Mouse (Mus musculus) forebrain, embryonic 11.5 days (tissue): ENCODE results near the gene Cd163l1. TPM values are rescaled to one million over a fixed set of nuclear protein-coding genes. Genes with fewer than 3 reads are reported as not detected.

ENCODE experiments used
- ATAC-seq: fragments of 200-750 bp; cut with Nextera tagmentation; replicated peaks from 2 replicates; pipeline ENCODE4 v1.8.0; 2017; ENCODE audit warnings: moderate TSS enrichment; ENCODE audit not compliant: low FRiP score
- DNase-seq: peaks from one replicate; pipeline ENCODE4 v3.0.0-alpha.2; 2017; ENCODE audit warnings: low spot score
- H3K27ac ChIP-seq: fragments of 300-500 bp; sonication (generic); 2 replicates; pipeline ENCODE4 v1.5.1; 2014; ENCODE audit warnings: low read depth, low read length
- H3K27me3 ChIP-seq: fragments of 300-500 bp; sonication (generic); 2 replicates; pipeline ENCODE4 v1.6.1; 2014; ENCODE audit warnings: mild to moderate bottlenecking, low read length, mixed read lengths; ENCODE audit not compliant: control insufficient read depth, insufficient read depth
- H3K36me3 ChIP-seq: fragments of 300-500 bp; sonication (generic); 2 replicates; pipeline ENCODE4 v1.6.1; 2014; ENCODE audit warnings: mild to moderate bottlenecking, low read length, moderate library complexity, mixed read lengths; ENCODE audit not compliant: control insufficient read depth, insufficient read depth
- H3K4me1 ChIP-seq: fragments of 300-500 bp; sonication (generic); replicated peaks from 2 replicates; pipeline ENCODE4 v1.6.1; 2014; ENCODE audit warnings: low read length, mixed read lengths; ENCODE audit not compliant: control insufficient read depth, insufficient read depth
- H3K4me2 ChIP-seq: fragments of 300-500 bp; sonication (generic); 2 replicates; pipeline ENCODE4 v1.6.1; 2014; ENCODE audit warnings: low read depth, mild to moderate bottlenecking, low read length, moderate library complexity, mixed read lengths; ENCODE audit not compliant: severe bottlenecking
- H3K4me3 ChIP-seq: fragments of 300-500 bp; sonication (generic); 2 replicates; pipeline ENCODE4 v1.5.1; 2014; ENCODE audit warnings: low read depth, low read length
- H3K9ac ChIP-seq: fragments of 300-500 bp; sonication (generic); 2 replicates; pipeline ENCODE4 v1.6.1; 2014; ENCODE audit warnings: low read length
- H3K9me3 ChIP-seq: fragments of 300-500 bp; sonication (generic); 2 replicates; pipeline ENCODE4 v1.6.1; 2016; ENCODE audit warnings: low read length, mixed read lengths; ENCODE audit not compliant: control insufficient read depth
- WGBS: fragments of 180-500 bp; shearing (Covaris S2); extraction: QIAGEN DNeasy Blood & Tissue Kit; methylation state at CpG from one replicate; pipeline ENCODE4 v1.1.7; 2014; 5-methylcytosine and 5-hydroxymethylcytosine counted together
- polyA plus RNA-seq: library from polyadenylated mRNA; unstranded; fragments of >200 nt; fragmentation: Nextera tagmentation; extraction: Ambion mirVana; gene quantifications from 2 replicates; pipeline ENCODE4 v1.2.1, GENCODE M21; 2014

The Cd163l1 gene
- 0.05 TPM in 1 of 2 replicates, not detected in the other for polyA plus RNA-seq

DNA sequence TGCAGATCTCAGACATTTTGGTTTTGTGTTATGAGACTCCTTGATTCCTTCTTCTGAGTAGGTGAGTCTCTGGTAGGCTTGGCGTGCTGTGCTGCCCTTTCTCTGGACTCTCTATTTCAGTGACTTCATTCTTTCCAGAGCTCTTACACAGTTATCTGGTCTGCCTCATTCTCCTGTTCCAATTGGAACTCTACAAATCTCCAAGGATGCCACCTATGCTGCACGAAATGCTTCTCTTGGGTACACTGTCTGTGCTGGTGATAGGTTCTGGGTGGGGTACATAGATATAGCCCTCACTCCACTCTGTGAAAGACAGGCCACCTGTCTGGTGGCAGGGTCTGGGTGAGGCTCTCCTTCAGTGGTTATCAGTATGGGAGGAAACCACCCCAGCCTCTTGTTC lies at the start of gene Cd163l1:
TSS of gene Cd163l1 (plus strand) at position 301 of the 400 bp plus-strand sequence.
- Histone ChIP-seq H3K4me3 (no peak within 1 kb of the TSS), H3K27me3 (no peaks in the 10 kb centered on the region), H3K4me1 (no peaks in the 10 kb centered on the region), H3K27ac (no peak within 1 kb of the TSS), H3K36me3 (no peaks in the 10 kb centered on the region), H3K9ac (no peak within 1 kb of the TSS), H3K4me2 (no peak within 1 kb of the TSS), H3K9me3 (no peaks in the 10 kb centered on the region)
- 84% methylated on average over 2 of the region's 2 CpGs for WGBS
- DNase-seq = no peak
- no peak for ATAC-seq

DNA sequence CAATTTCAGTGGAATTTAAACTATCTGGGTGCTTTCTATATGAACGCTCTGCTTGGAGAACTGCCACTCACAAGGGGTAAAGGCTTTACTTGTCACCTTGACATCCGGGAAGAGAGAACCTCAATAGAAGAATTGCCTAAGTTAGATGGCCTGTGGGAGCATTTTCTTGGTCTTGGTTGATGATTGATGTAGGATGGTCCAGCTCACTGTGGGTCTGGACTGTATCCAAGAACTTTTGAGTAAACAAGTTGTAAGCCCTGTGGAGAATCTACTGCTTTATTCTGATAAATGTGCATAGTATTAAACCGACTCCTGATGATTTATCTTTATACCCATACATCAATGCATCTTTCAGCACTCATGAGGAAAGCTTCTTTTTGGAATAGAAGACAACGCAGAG lies 48.7 kb upstream of the Cd163l1 start:
- no peak overlapping the region for H3K4me3 ChIP-seq
- H3K9ac ChIP-seq = no peak overlapping the region
- no peak overlapping the region for H3K27ac ChIP-seq
- no peaks in the 10 kb centered on the region for H3K36me3 ChIP-seq
- DNase-seq (no peak), ATAC-seq (no peak)
- no peaks in the 10 kb centered on the region for H3K4me1 ChIP-seq
- WGBS = 85% methylated on average over 4 of the region's 4 CpGs
- H3K27me3 ChIP-seq = no peaks in the 10 kb centered on the region
- H3K9me3 ChIP-seq = no peaks in the 10 kb centered on the region
- no peak overlapping the region for H3K4me2 ChIP-seq

- no peak overlapping the region for H3K9ac ChIP-seq
- no peaks in the 10 kb centered on the region for H3K4me1 ChIP-seq
- no peaks in the 10 kb centered on the region for H3K36me3 ChIP-seq
- H3K9me3 ChIP-seq = no peaks in the 10 kb centered on the region
- ATAC-seq = no peak
- H3K27ac ChIP-seq = no peak overlapping the region
- no peak for DNase-seq
- 92% methylated on average over 3 of the region's 3 CpGs for WGBS
- no peak overlapping the region for H3K4me3 ChIP-seq
- H3K27me3 ChIP-seq = no peaks in the 10 kb centered on the region
- H3K4me2 ChIP-seq = no peak overlapping the region
Measured at GRCm38 (mm10) chr7:140170863-140171262, 47.2 kb upstream of the Cd163l1 start.

- Histone ChIP-seq H3K9me3 (no peaks in the 10 kb centered on the region), H3K4me2 (no peak within 1 kb of the TSS), H3K9ac (no peak within 1 kb of the TSS), H3K4me3 (no peak within 1 kb of the TSS), H3K4me1 (no peaks in the 10 kb centered on the region), H3K36me3 (no peaks in the 10 kb centered on the region), H3K27ac (no peak within 1 kb of the TSS), H3K27me3 (no peaks in the 10 kb centered on the region)
- DNase-seq = no peak
- WGBS = 67% methylated on average over 1 of the region's 1 CpGs
- no peak for ATAC-seq
Measured at GRCm38 (mm10) chr7:140172936-140173335, 45.1 kb upstream of the Cd163l1 start, which contains the start of gene Olfr523. Olfr523 (plus strand) TSS chr7:140173217.

- ATAC-seq (no peak), DNase-seq (no peak)
- Histone ChIP-seq H3K4me1 (no peaks in the 10 kb centered on the region), H3K27me3 (no peaks in the 10 kb centered on the region), H3K27ac (no peak overlapping the region), H3K36me3 (no peaks in the 10 kb centered on the region), H3K4me2 (no peak overlapping the region), H3K9ac (no peak overlapping the region), H3K4me3 (no peak overlapping the region), H3K9me3 (no peaks in the 10 kb centered on the region)
- 84% methylated on average over 2 of the region's 2 CpGs for WGBS
Measured at GRCm38 (mm10) chr7:140179176-140179575, 38.9 kb upstream of the Cd163l1 start.

GRCm38 (mm10) chr7:140180692-140181091 lies 37.4 kb upstream of the Cd163l1 start:
- no peak overlapping the region for H3K4me3 ChIP-seq

DNA sequence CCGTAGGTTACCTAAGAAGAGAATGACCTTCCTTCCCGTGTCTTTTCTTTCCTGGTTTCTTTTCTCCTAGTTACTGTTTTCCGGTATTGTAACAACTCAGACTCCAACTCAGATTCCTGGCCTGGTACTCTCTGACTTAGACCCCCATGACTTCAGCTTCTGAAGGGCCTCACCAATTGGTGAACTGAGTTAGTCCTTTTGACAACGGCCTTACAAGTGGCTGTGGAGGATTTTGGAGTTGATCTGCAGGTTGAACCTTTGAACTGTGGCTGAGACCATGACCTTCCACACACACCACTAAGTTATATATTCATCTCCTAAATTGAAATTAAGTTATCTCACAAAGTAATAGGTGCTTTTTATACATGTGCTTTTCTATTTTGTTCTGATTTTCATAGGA lies 33.9 kb upstream of the Cd163l1 start:
- Histone ChIP-seq H3K27me3 (no peaks in the 10 kb centered on the region), H3K4me1 (no peaks in the 10 kb centered on the region), H3K9me3 (no peaks in the 10 kb centered on the region), H3K4me3 (no peak overlapping the region), H3K36me3 (no peaks in the 10 kb centered on the region), H3K9ac (no peak overlapping the region), H3K27ac (no peak overlapping the region), H3K4me2 (no peak overlapping the region)
- DNase-seq = peak; percentile 4
- ATAC-seq = no peak
- 84% methylated on average over 4 of the region's 4 CpGs for WGBS

More at GRCm38 (mm10) chr7:140180692-140181091, 37.4 kb upstream of the Cd163l1 start:
- Histone ChIP-seq H3K9ac (no peak overlapping the region), H3K4me1 (no peaks in the 10 kb centered on the region), H3K27ac (no peak overlapping the region), H3K27me3 (no peaks in the 10 kb centered on the region), H3K9me3 (no peaks in the 10 kb centered on the region), H3K4me2 (no peak overlapping the region), H3K36me3 (no peaks in the 10 kb centered on the region)
- ATAC-seq (no peak), DNase-seq (no peak)
- 77% methylated on average over 2 of the region's 2 CpGs for WGBS

- no peaks in the 10 kb centered on the region for H3K27me3 ChIP-seq
- DNase-seq (peak; percentile 51), ATAC-seq (no peak)
Measured at GRCm38 (mm10) chr7:140186646-140187620, 31.1 kb upstream of the Cd163l1 start.

More at GRCm38 (mm10) chr7:140186646-140187620, 31.1 kb upstream of the Cd163l1 start:
- Histone ChIP-seq H3K4me2 (no peak overlapping the region), H3K27ac (no peak overlapping the region), H3K9ac (no peak overlapping the region), H3K9me3 (no peaks in the 10 kb centered on the region), H3K36me3 (no peaks in the 10 kb centered on the region), H3K4me1 (no peaks in the 10 kb centered on the region), H3K4me3 (no peak overlapping the region)
- 56% methylated on average over 18 of the region's 18 CpGs for WGBS
